ENCODE assay signal across 8 mouse cellular contexts in genomic region chr5:76950343-76951105, GRCm38 (mm10). TPM values are rescaled to one million over a fixed set of nuclear protein-coding genes. Genes with fewer than 3 reads are reported as not detected.
DNase-seq lines count a peak whose midpoint lies in the region; ATAC-seq and TF ChIP-seq lines count a peak whose summit lies in the region.

No protein-coding gene starts in this region.

- no peak for TF ChIP-seq CTCF in G1E (IDR thresholded peaks at IDR 0.05; ENCODE audit: low read depth, low read length)

- no peak for DNase-seq in kidney, postnatal 10 days
- DNase-seq in G1E (ENCODE audit: low spot score), result no peak
- no peak for DNase-seq in forebrain, embryonic 10.5 days (ENCODE audit: extremely low spot score, low spot score)
- DNase-seq in gastrocnemius, postnatal 25 days, result no peak
- no peak for DNase-seq in urinary bladder, postnatal 36 days (ENCODE audit: low spot score in 2 of 2)

- H3K27me3 ChIP-seq in kidney, embryonic 14.5 days (ENCODE audit: control insufficient read depth, insufficient read depth, low read length), result no peaks in the 10 kb centered on the region
- no peaks in the 10 kb centered on the region for H3K27me3 ChIP-seq in G1E (ENCODE audit: insufficient read depth, low read length)
- no peaks in the 10 kb centered on the region for H3K27me3 ChIP-seq in forebrain, embryonic 10.5 days (ENCODE audit: poor library complexity, severe bottlenecking)
- H3K27me3 ChIP-seq in limb, embryonic 15.5 days, result no peaks in the 10 kb centered on the region
- H3K27me3 ChIP-seq in neural tube, embryonic 14.5 days (ENCODE audit: control insufficient read depth, insufficient read depth, low read length), result no peaks in the 10 kb centered on the region; the same call in 1 of the 2 replicates

- under 1% methylated on average over 24 of the region's 24 CpGs for WGBS in kidney, embryonic 14.5 days
- WGBS in forebrain, embryonic 10.5 days, result under 1% methylated on average over 24 of the region's 24 CpGs
- WGBS in limb, embryonic 15.5 days, result under 1% methylated on average over 24 of the region's 24 CpGs
- 1% methylated on average over 24 of the region's 24 CpGs for WGBS in neural tube, embryonic 14.5 days

- no peaks in the 10 kb centered on the region for H3K9me3 ChIP-seq in kidney, embryonic 14.5 days (ENCODE audit: control insufficient read depth, low read length)
- no peaks in the 10 kb centered on the region for H3K9me3 ChIP-seq in G1E (replicated peaks)
- no peaks in the 10 kb centered on the region for H3K9me3 ChIP-seq in forebrain, embryonic 10.5 days
- no peaks in the 10 kb centered on the region for H3K9me3 ChIP-seq in limb, embryonic 15.5 days
- no peaks in the 10 kb centered on the region for H3K9me3 ChIP-seq in neural tube, embryonic 14.5 days (ENCODE audit: control insufficient read depth, low read length)

- no peak for ATAC-seq in kidney, embryonic 14.5 days (ENCODE audit: low FRiP score, low TSS enrichment)
- no peak for ATAC-seq in G1E (ENCODE audit: extremely low read depth, insufficient number of reproducible peaks, low FRiP score, poor library complexity, severe bottlenecking)
- no peak for ATAC-seq in limb, embryonic 15.5 days (ENCODE audit: insufficient number of reproducible peaks, low FRiP score, low TSS enrichment, low read depth)
- no peak for ATAC-seq in neural tube, embryonic 14.5 days (ENCODE audit: low read depth)

- H3K27ac ChIP-seq in kidney, embryonic 14.5 days (ENCODE audit: low read depth, low read length), result peak overlapping the region; percentile 90; the same call in 1 of the 2 replicates
- H3K27ac ChIP-seq in forebrain, embryonic 10.5 days, result peak overlapping the region; percentile 96
- peak overlapping the region; percentile 96 for H3K27ac ChIP-seq in limb, embryonic 15.5 days
- peak overlapping the region; percentile 52 for H3K27ac ChIP-seq in neural tube, embryonic 14.5 days (ENCODE audit: low read depth, low read length)

- H3K4me1 ChIP-seq in kidney, embryonic 14.5 days (ENCODE audit: control insufficient read depth, insufficient read depth, low read length), result peaks cover 19% of the 10 kb centered on the region
- peaks cover 68% of the 10 kb centered on the region for H3K4me1 ChIP-seq in G1E (ENCODE audit: insufficient read depth, low read depth, low read length)
- peaks cover 59% of the 10 kb centered on the region for H3K4me1 ChIP-seq in forebrain, embryonic 10.5 days
- H3K4me1 ChIP-seq in limb, embryonic 15.5 days, result peaks cover 27% of the 10 kb centered on the region; the same call in 1 of the 2 replicates
- H3K4me1 ChIP-seq in neural tube, embryonic 14.5 days (ENCODE audit: control insufficient read depth, insufficient read depth, low read length), result peaks cover 21% of the 10 kb centered on the region

- H3K36me3 ChIP-seq in kidney, embryonic 14.5 days (ENCODE audit: control insufficient read depth, insufficient read depth, low read length), result peaks cover 7% of the 10 kb centered on the region; the same call in 1 of the 2 replicates
- peaks cover 48% of the 10 kb centered on the region for H3K36me3 ChIP-seq in G1E (replicated peaks)
- H3K36me3 ChIP-seq in forebrain, embryonic 10.5 days (replicated peaks), result peaks cover 59% of the 10 kb centered on the region
- H3K36me3 ChIP-seq in limb, embryonic 15.5 days, result peaks cover 6% of the 10 kb centered on the region; the same call in 1 of the 2 replicates
- no peaks in the 10 kb centered on the region; the same call in 1 of the 2 replicates for H3K36me3 ChIP-seq in neural tube, embryonic 14.5 days (ENCODE audit: control insufficient read depth, insufficient read depth, low read length)

- peak overlapping the region; percentile 54 for H3K4me2 ChIP-seq in kidney, embryonic 14.5 days (replicated peaks; ENCODE audit: low read depth, low read length)
- peak overlapping the region; percentile 85 for H3K4me2 ChIP-seq in limb, embryonic 15.5 days
- H3K4me2 ChIP-seq in neural tube, embryonic 14.5 days (ENCODE audit: low read depth, low read length), result peak overlapping the region; percentile 74

- peak overlapping the region; percentile 87 for H3K4me3 ChIP-seq in kidney, embryonic 14.5 days (ENCODE audit: low read length)
- peak overlapping the region; percentile 94 for H3K4me3 ChIP-seq in G1E (ENCODE audit: low read depth, low read length)
- H3K4me3 ChIP-seq in forebrain, embryonic 10.5 days, result peak overlapping the region; percentile 80
- H3K4me3 ChIP-seq in limb, embryonic 15.5 days, result peak overlapping the region; percentile 72
- H3K4me3 ChIP-seq in neural tube, embryonic 14.5 days (ENCODE audit: low read depth, low read length), result peak overlapping the region; percentile 63

- peak overlapping the region; percentile 85 for H3K9ac ChIP-seq in kidney, embryonic 14.5 days (ENCODE audit: low read depth, low read length)
- peak overlapping the region; percentile 55 for H3K9ac ChIP-seq in limb, embryonic 15.5 days
- H3K9ac ChIP-seq in neural tube, embryonic 14.5 days (replicated peaks; ENCODE audit: low read depth, low read length), result peak overlapping the region; percentile 39

RNA-seq across cellular contexts. Expression of gene Paics, which starts 0.6 kb away (rescaled TPM):
- polyA plus RNA-seq in kidney, embryonic 14.5 days (2014; fragmentation: Nextera tagmentation; extraction: Ambion mirVana), result 343 and 349 TPM in 2 replicates
- total RNA-seq in G1E (2014; fragmentation: Nextera tagmentation) (473 and 606 TPM in 2 replicates), G1E (2017) (382 and 439 TPM in 2 replicates)
- polyA plus RNA-seq in G1E (2012), result 20.2 and 23.4 TPM in 2 replicates
- 543 and 561 TPM in 2 replicates for polyA plus RNA-seq in forebrain, embryonic 10.5 days (2016; fragmentation: Nextera tagmentation; extraction: Ambion mirVana)
- polyA plus RNA-seq in limb, embryonic 15.5 days (2015; fragmentation: Nextera tagmentation; extraction: Ambion mirVana), result 237 and 238 TPM in 2 replicates
- 165 and 174 TPM in 2 replicates for polyA plus RNA-seq in neural tube, embryonic 14.5 days (2014; fragmentation: Nextera tagmentation; extraction: Ambion mirVana)
- total RNA-seq in gastrocnemius, postnatal 25 days (2021), result 100 to 1,000 TPM; 110 to 117 TPM

RNA-seq across cellular contexts. Expression of gene Ppat, which starts 0.9 kb away (rescaled TPM):
- 34.9 and 51.7 TPM in 2 replicates for polyA plus RNA-seq in kidney, embryonic 14.5 days (2014; fragmentation: Nextera tagmentation; extraction: Ambion mirVana)
- total RNA-seq in G1E (2014; fragmentation: Nextera tagmentation) (48.1 and 49.3 TPM in 2 replicates), G1E (2017) (67.8 and 76.6 TPM in 2 replicates)
- polyA plus RNA-seq in G1E (2012), result 21.9 and 26.2 TPM in 2 replicates
- 63.7 and 70.1 TPM in 2 replicates for polyA plus RNA-seq in forebrain, embryonic 10.5 days (2016; fragmentation: Nextera tagmentation; extraction: Ambion mirVana)
- polyA plus RNA-seq in limb, embryonic 15.5 days (2015; fragmentation: Nextera tagmentation; extraction: Ambion mirVana), result 19.3 and 19.4 TPM in 2 replicates
- polyA plus RNA-seq in neural tube, embryonic 14.5 days (2014; fragmentation: Nextera tagmentation; extraction: Ambion mirVana), result 12.8 and 13.4 TPM in 2 replicates
- total RNA-seq in gastrocnemius, postnatal 25 days (2021), result 10 to 100 TPM; 17.7 to 18.7 TPM

RNA-seq across cellular contexts. Expression of gene Srp72, which starts 24.0 kb away (rescaled TPM):
- 77.6 and 103 TPM in 2 replicates for polyA plus RNA-seq in kidney, embryonic 14.5 days (2014; fragmentation: Nextera tagmentation; extraction: Ambion mirVana)
- total RNA-seq in G1E (2014; fragmentation: Nextera tagmentation), result 280 and 320 TPM in 2 replicates
- 113 and 134 TPM in 2 replicates for total RNA-seq in G1E (2017)
- polyA plus RNA-seq in G1E (2012), result 62.2 and 72.8 TPM in 2 replicates
- 80.8 and 81.1 TPM in 2 replicates for polyA plus RNA-seq in forebrain, embryonic 10.5 days (2016; fragmentation: Nextera tagmentation; extraction: Ambion mirVana)
- 103 and 109 TPM in 2 replicates for polyA plus RNA-seq in limb, embryonic 15.5 days (2015; fragmentation: Nextera tagmentation; extraction: Ambion mirVana)
- polyA plus RNA-seq in neural tube, embryonic 14.5 days (2014; fragmentation: Nextera tagmentation; extraction: Ambion mirVana), result 87.6 and 93.3 TPM in 2 replicates
- 10 to 100 TPM; 51.3 to 53.1 TPM for total RNA-seq in gastrocnemius, postnatal 25 days (2021)

RNA-seq across cellular contexts. Expression of gene Aasdh, which starts 45.2 kb away (rescaled TPM):
- 13.2 and 20.8 TPM in 2 replicates for polyA plus RNA-seq in kidney, embryonic 14.5 days (2014; fragmentation: Nextera tagmentation; extraction: Ambion mirVana)
- 62.1 and 62.7 TPM in 2 replicates for total RNA-seq in G1E (2014; fragmentation: Nextera tagmentation)
- 39.2 and 39.8 TPM in 2 replicates for total RNA-seq in G1E (2017)
- polyA plus RNA-seq in G1E (2012), result 2.8 and 4.8 TPM in 2 replicates
- 24.4 and 26.0 TPM in 2 replicates for polyA plus RNA-seq in forebrain, embryonic 10.5 days (2016; fragmentation: Nextera tagmentation; extraction: Ambion mirVana)
- 15.8 and 16.4 TPM in 2 replicates for polyA plus RNA-seq in limb, embryonic 15.5 days (2015; fragmentation: Nextera tagmentation; extraction: Ambion mirVana)
- 18.8 and 22.1 TPM in 2 replicates for polyA plus RNA-seq in neural tube, embryonic 14.5 days (2014; fragmentation: Nextera tagmentation; extraction: Ambion mirVana)
- 1 to 10 TPM; 7.3 to 7.8 TPM for total RNA-seq in gastrocnemius, postnatal 25 days (2021)

RNA-seq across cellular contexts. Expression of gene Arl9, which starts 53.3 kb away (rescaled TPM):
- polyA plus RNA-seq in kidney, embryonic 14.5 days (2014; fragmentation: Nextera tagmentation; extraction: Ambion mirVana), result 0.41 TPM in 1 of 2 replicates, not detected in the other
- total RNA-seq in G1E (2014; fragmentation: Nextera tagmentation), result 2.3 TPM in 1 of 2 replicates, not detected in the other
- 0.81 TPM in 1 of 2 replicates, not detected in the other for total RNA-seq in G1E (2017)
- polyA plus RNA-seq in G1E (2012), result not detected in 2 replicates
- polyA plus RNA-seq in forebrain, embryonic 10.5 days (2016; fragmentation: Nextera tagmentation; extraction: Ambion mirVana), result not detected in 2 replicates
- polyA plus RNA-seq in limb, embryonic 15.5 days (2015; fragmentation: Nextera tagmentation; extraction: Ambion mirVana), result 0.55 TPM in 1 of 2 replicates, not detected in the other
- polyA plus RNA-seq in neural tube, embryonic 14.5 days (2014; fragmentation: Nextera tagmentation; extraction: Ambion mirVana), result not detected in 2 replicates
- not detected for total RNA-seq in gastrocnemius, postnatal 25 days (2021)
